Mouse (Mus musculus) thymus, postnatal 4 days (tissue): ENCODE data around the gene Spopl.
A peak's percentile ranks its signal among the peaks of the same experiment; 100 is the strongest.
"Not testable (repeated sequence)": the region's sequence is repeated elsewhere in the genome, so short reads cannot be mapped to it uniquely, and the experiment has no call there.

Experiments used
- DNase-seq: peaks from one replicate; pipeline ENCODE4 v3.0.0; 2021

The Spopl gene

DNA sequence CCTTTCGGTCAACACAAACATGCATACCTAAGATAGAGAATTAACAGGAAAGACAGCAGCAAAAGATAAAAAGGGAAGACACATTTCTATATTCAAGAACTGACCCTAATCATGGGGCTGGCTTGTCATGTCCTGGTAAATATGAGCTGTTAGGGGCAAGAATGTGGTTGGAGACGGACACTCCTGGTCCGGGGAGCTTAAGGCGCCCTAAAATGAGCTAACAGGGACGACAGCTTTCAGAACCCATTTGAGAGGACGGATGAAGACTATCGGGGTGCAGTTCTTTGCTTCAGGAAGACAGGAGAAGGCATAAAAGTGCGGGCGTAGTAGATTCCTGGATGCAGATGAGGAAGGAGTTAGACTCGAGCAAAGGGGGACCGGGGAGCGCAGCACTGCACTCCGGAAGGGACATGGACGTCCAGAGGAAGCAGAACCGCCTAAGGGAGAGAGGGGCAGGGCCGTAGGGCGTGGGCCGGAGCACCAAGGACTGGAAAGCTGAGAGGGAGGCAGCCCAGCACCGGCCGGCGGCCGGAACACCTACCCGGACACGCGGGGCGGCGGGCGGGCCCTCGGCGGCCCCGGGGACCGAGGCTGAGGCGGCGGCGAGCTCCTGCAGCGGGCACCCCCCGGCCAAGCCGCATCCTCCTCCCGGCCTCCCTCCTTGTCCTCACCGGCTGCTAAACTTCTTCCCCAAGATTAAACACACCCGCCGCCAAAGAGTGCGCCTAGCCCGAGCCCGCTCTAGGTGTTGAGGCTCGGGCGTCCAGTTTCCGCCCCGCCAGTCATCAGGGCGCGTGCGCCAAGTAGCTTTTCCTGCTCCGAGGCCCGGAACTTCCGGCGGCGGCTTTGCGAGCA, at the start of gene Spopl:
Gene Spopl, minus strand, starts transcription at position 805 of the 855 bp plus-strand sequence.
- peak; percentile 88 for DNase-seq

DNA sequence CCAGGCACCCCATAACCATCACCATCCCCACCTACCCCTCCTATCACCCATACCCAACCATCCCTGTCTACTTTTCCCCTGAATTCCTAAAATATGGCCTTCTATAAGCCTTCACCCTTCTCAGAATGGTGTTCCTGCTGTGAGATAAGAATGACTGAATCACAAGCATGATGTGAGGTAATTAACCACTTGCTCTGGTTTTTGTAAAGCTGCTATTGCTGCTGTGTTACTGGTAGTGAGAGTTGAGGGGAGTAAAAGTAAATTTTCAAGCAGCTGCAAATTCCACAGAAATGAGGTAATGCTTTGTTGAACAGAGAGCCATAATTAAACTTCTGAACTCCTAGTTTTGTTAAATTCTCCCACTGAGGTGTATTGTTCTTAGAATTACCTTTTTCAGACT, 48.2 kb upstream of the Spopl start:
- no peak for DNase-seq

DNA sequence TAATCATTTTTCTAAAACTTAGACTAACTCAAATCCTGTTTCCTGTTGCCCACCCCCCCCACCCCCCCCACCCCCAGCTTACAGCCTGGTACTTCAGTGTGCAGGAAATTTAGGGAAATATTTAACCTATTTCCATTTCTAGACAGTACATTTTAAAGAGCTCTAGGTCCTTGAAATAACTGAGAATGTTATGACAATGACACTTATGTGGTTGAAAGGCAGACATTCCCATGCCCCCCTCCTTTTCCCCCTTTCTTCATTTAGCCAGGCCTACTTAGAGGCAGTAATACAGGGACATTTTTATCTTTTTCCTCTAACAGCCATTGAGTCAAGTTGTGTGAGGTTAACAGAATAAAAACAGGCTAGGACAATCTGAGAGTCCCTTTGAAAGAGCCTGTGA, 46.1 kb upstream of the Spopl start:
- no peak for DNase-seq

- no peak for DNase-seq
Observed at GRCm38 (mm10) chr2:23605391-23605790, 33.5 kb upstream of the Spopl start.

GRCm38 (mm10) chr2:23588769-23589168, 16.9 kb upstream of the Spopl start:
- no peak for DNase-seq

DNA sequence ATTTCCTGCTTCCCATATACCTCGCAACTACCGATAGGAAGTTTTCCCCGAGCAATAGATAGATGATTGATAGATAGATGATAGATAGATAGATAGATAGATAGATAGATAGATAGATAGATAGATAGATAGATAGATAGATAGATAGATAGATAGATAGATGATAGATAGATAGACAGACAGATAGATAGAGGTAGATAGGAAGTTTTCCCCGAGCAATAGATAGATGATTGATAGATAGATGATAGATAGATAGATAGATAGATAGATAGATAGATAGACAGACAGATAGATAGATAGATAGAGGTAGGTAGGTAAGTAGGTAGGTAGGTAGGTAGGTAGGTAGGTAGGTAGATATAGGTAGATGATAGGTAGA, 239 bp upstream of the Spopl start:
- not testable (repeated sequence) for DNase-seq

DNA sequence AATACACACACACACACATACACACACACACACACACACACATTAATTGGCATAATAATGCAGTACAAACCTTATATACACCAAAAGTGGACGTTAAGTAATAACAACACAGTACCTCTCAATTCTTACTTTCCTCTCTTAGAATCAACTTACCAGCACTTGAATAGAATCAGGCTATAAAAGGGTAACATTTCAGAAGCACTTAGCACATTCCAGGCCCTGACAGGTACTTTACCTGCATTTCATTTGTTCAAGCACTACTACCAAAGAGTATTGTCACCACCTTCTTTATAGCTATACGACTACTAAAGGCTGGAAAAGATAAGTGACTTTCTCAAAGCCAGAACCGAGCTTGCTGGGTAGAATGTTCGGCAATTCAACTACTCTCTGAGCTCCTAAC, 1.3 kb downstream of the Spopl start:
- no peak for DNase-seq

GRCm38 (mm10) chr2:23568775-23569174, 3.1 kb downstream of the Spopl start:
- DNase-seq = no peak

DNA sequence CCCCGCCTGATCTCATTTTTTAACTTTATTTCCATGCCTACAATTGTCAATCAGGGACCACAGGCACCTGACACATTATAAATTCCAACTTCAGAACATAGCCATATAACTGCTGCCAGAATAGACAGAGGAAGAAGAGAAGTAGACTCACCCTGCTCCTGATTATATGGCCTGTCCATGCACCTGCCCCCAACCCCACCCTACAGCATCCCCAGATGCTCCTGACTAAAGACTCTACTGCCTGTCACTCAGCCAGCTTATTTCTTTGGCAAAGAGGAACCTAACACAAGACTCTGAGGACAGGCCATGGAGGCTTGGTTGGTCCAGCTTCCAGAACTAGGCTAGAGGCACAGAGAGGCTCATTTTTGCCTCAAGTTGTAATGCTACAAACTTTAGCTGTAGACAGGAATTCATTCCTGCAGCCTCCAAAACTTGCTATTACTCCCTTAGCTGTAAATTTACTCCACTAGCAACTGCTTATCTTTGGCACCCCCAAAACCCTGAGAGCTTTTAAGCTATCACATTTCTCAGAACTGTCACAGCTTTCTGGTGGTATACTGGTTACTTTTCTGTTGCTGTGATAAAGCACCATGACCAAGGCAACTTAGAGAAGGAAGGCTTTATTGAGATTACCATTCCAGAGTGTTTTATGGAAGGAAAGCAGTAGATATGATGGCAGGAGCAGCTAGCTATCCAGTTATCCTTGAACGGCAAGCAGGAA, 6.7 kb downstream of the Spopl start:
- DNase-seq = no peak

- DNase-seq = no peak
Observed at GRCm38 (mm10) chr2:23562898-23563297, 9.0 kb downstream of the Spopl start.

GRCm38 (mm10) chr2:23559186-23559585, 12.7 kb downstream of the Spopl start:
- DNase-seq = no peak

- no peak for DNase-seq
Observed at GRCm38 (mm10) chr2:23551235-23551634, 20.7 kb downstream of the Spopl start.

DNA sequence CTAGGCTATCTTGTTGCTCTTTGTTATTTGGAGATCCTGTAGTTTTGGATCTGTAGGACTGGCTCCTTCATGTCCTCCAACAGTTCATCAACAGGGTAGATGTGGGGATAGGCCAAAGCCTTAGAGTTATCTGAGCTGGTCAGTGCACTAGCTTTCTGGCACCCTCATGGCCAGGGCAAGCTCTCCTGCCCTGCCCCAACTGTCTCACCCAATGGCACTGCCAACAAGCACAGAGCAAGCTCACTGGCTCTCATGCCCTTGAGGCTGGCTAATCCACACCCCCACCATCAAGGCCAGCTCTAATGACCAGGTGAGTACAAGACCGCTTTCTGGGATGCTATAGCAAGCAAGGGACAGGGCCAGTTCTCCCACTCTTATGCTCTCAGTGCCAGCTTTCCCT, 24.7 kb downstream of the Spopl start:
- DNase-seq = no peak

DNA sequence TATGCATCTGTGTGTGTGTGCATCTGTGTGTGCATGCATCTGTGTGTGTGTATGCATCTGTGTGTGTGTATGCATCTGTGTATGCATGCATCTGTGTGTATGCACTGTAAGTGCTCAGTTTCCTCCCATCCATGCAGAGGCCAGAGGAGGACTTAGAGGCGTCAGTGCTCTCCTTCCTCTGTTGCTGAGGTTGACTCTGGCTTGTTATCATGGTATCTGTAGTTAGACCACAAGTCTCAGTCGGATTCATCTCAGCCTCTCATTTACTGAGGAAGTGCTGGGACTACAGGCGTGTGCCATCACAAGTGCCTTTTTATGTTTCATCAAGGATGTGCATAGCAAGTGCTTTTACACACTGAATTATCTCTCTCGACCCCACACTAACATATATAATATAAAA, 31.9 kb downstream of the Spopl start:
- no peak for DNase-seq

GRCm38 (mm10) chr2:23527717-23528116, 44.2 kb downstream of the Spopl start:
- not testable (repeated sequence) for DNase-seq

- DNase-seq = no peak
Observed at GRCm38 (mm10) chr2:23505141-23505540, 66.8 kb downstream of the Spopl start.

GRCm38 (mm10) chr2:23481715-23482114, 90.2 kb downstream of the Spopl start:
- no peak for DNase-seq

GRCm38 (mm10) chr2:23467471-23467870, 104.4 kb downstream of the Spopl start:
- DNase-seq = no peak

GRCm38 (mm10) chr2:23457452-23457851, 114.5 kb downstream of the Spopl start:
- DNase-seq = no peak
